Mouse (Mus musculus) neural tube, embryonic 13.5 days (tissue): ENCODE data around the gene Bsnd. TPM values are rescaled to one million over a fixed set of nuclear protein-coding genes. Genes with fewer than 3 reads are reported as not detected.

Experiments
- ATAC-seq: fragments of 200-750 bp; cut with Nextera tagmentation; 2 replicates; pipeline ENCODE4 v1.8.0; 2017; ENCODE audit warnings: low read depth, mild to moderate bottlenecking, moderate TSS enrichment, moderate library complexity
- H3K27ac ChIP-seq: fragments of 300-500 bp; sonication (generic); replicated peaks from 2 replicates; pipeline ENCODE4 v1.5.1; 2015; ENCODE audit warnings: moderate library complexity, mild to moderate bottlenecking, inconsistent platforms
- H3K27me3 ChIP-seq: fragments of 300-500 bp; sonication (generic); 2 replicates; pipeline ENCODE4 v1.6.1; 2015; ENCODE audit warnings: mild to moderate bottlenecking, inconsistent platforms
- H3K36me3 ChIP-seq: fragments of 300-500 bp; sonication (generic); 2 replicates; pipeline ENCODE4 v1.6.1; 2015; ENCODE audit warnings: mild to moderate bottlenecking, inconsistent platforms
- H3K4me1 ChIP-seq: fragments of 300-500 bp; sonication (generic); replicated peaks from 2 replicates; pipeline ENCODE4 v1.6.1; 2015; ENCODE audit warnings: inconsistent platforms
- H3K4me2 ChIP-seq: fragments of 300-500 bp; sonication (generic); 2 replicates; pipeline ENCODE4 v1.6.1; 2015; ENCODE audit warnings: inconsistent platforms, mild to moderate bottlenecking, moderate library complexity
- H3K4me3 ChIP-seq: fragments of 300-500 bp; sonication (generic); 2 replicates; pipeline ENCODE4 v1.5.1; 2015; ENCODE audit warnings: mild to moderate bottlenecking, inconsistent platforms
- H3K9ac ChIP-seq: fragments of 300-500 bp; sonication (generic); 2 replicates; pipeline ENCODE4 v1.6.1; 2015; ENCODE audit warnings: moderate library complexity, mild to moderate bottlenecking, inconsistent platforms
- H3K9me3 ChIP-seq: fragments of 300-500 bp; sonication (generic); 2 replicates; pipeline ENCODE4 v1.6.1; 2016; ENCODE audit warnings: inconsistent platforms
- WGBS: fragments of 180-500 bp; shearing (Covaris S2); methylation state at CpG from one replicate; pipeline ENCODE4 v1.1.7; 2015; 5-methylcytosine and 5-hydroxymethylcytosine counted together
- polyA plus RNA-seq: library from polyadenylated mRNA; unstranded; fragments of >200 nt; fragmentation: Nextera tagmentation; extraction: Ambion mirVana; gene quantifications from 2 replicates; pipeline ENCODE4 v1.2.1, GENCODE M21; 2015

Bsnd gene
- polyA plus RNA-seq, 1 experiment from 2014 or later: not detected

GRCm38 (mm10) chr4:106509888-106510287 is 17.8 kb upstream of the Bsnd start:
- no peak overlapping the region for H3K4me3 ChIP-seq
- no peaks in the 10 kb centered on the region for H3K36me3 ChIP-seq
- H3K27ac ChIP-seq: no peak overlapping the region
- no peak overlapping the region for H3K9ac ChIP-seq
- no peaks in the 10 kb centered on the region for H3K9me3 ChIP-seq
- H3K4me2 ChIP-seq: no peak overlapping the region
- 69% methylated on average over 4 of the region's 4 CpGs for WGBS
- H3K27me3 ChIP-seq: no peaks in the 10 kb centered on the region
- no peaks in the 10 kb centered on the region for H3K4me1 ChIP-seq
- ATAC-seq: no peak

GRCm38 (mm10) chr4:106505453-106506058 is 13.5 kb upstream of the Bsnd start:
- no peak overlapping the region for H3K27ac ChIP-seq
- 78% methylated on average over 14 of the region's 14 CpGs for WGBS
- ATAC-seq: no peak

GRCm38 (mm10) chr4:106503578-106503977 is 11.5 kb upstream of the Bsnd start:
- Histone ChIP-seq H3K4me3 (no peak overlapping the region), H3K27me3 (no peaks in the 10 kb centered on the region), H3K4me1 (peaks cover 9% of the 10 kb centered on the region), H3K9ac (no peak overlapping the region), H3K9me3 (no peaks in the 10 kb centered on the region), H3K36me3 (no peaks in the 10 kb centered on the region), H3K4me2 (no peak overlapping the region), H3K27ac (no peak overlapping the region)
- 92% methylated on average over 3 of the region's 3 CpGs for WGBS
- no peak for ATAC-seq

More at GRCm38 (mm10) chr4:106505453-106506058, 13.5 kb upstream of the Bsnd start:
- no peaks in the 10 kb centered on the region for H3K4me1 ChIP-seq
- no peaks in the 10 kb centered on the region for H3K9me3 ChIP-seq
- no peaks in the 10 kb centered on the region for H3K36me3 ChIP-seq
- no peak overlapping the region for H3K4me2 ChIP-seq
- H3K9ac ChIP-seq: no peak overlapping the region
- H3K4me3 ChIP-seq: no peak overlapping the region
- no peaks in the 10 kb centered on the region for H3K27me3 ChIP-seq

- Histone ChIP-seq H3K27me3 (no peaks in the 10 kb centered on the region), H3K9me3 (no peaks in the 10 kb centered on the region), H3K9ac (no peak overlapping the region), H3K4me1 (peaks cover 17% of the 10 kb centered on the region), H3K36me3 (no peaks in the 10 kb centered on the region), H3K27ac (no peak overlapping the region), H3K4me2 (no peak overlapping the region), H3K4me3 (no peak overlapping the region)
- 88% methylated on average over 10 of the region's 10 CpGs for WGBS
- ATAC-seq: no peak
Measured at GRCm38 (mm10) chr4:106500066-106500465, 8.0 kb upstream of the Bsnd start.

GRCm38 (mm10) chr4:106498471-106498844 is 6.4 kb upstream of the Bsnd start:
- Histone ChIP-seq H3K4me3 (no peak overlapping the region), H3K4me1 (peaks cover 17% of the 10 kb centered on the region), H3K9ac (no peak overlapping the region), H3K27me3 (no peaks in the 10 kb centered on the region), H3K36me3 (no peaks in the 10 kb centered on the region), H3K27ac (no peak overlapping the region), H3K9me3 (no peaks in the 10 kb centered on the region), H3K4me2 (no peak overlapping the region)
- peak; percentile 34; the same call in 1 of the 2 replicates for ATAC-seq
- WGBS: 34% methylated on average over 3 of the region's 3 CpGs

GRCm38 (mm10) chr4:106497776-106498470 is 5.8 kb upstream of the Bsnd start:
- no peaks in the 10 kb centered on the region for H3K27me3 ChIP-seq
- peak; percentile 51; the same call in 1 of the 2 replicates for ATAC-seq
- no peak overlapping the region for H3K27ac ChIP-seq
- no peak overlapping the region for H3K4me2 ChIP-seq
- H3K9ac ChIP-seq: no peak overlapping the region
- H3K4me3 ChIP-seq: no peak overlapping the region
- H3K9me3 ChIP-seq: no peaks in the 10 kb centered on the region
- peaks cover 17% of the 10 kb centered on the region for H3K4me1 ChIP-seq
- 59% methylated on average over 8 of the region's 8 CpGs for WGBS
- no peaks in the 10 kb centered on the region for H3K36me3 ChIP-seq

GRCm38 (mm10) chr4:106496833-106497232 is 4.8 kb upstream of the Bsnd start:
- Histone ChIP-seq H3K27ac (no peak overlapping the region), H3K9ac (no peak overlapping the region), H3K9me3 (no peaks in the 10 kb centered on the region), H3K4me1 (peaks cover 17% of the 10 kb centered on the region), H3K4me3 (no peak overlapping the region), H3K27me3 (no peaks in the 10 kb centered on the region), H3K4me2 (no peak overlapping the region), H3K36me3 (no peaks in the 10 kb centered on the region)
- ATAC-seq: no peak
- WGBS: 58% methylated on average over 6 of the region's 6 CpGs

- Histone ChIP-seq H3K36me3 (no peaks in the 10 kb centered on the region), H3K27me3 (no peaks in the 10 kb centered on the region), H3K4me3 (no peak overlapping the region), H3K4me2 (no peak overlapping the region), H3K27ac (no peak overlapping the region), H3K9me3 (no peaks in the 10 kb centered on the region), H3K4me1 (peaks cover 9% of the 10 kb centered on the region), H3K9ac (no peak overlapping the region)
- ATAC-seq: no peak
- 77% methylated on average over 2 of the region's 2 CpGs for WGBS
Measured at GRCm38 (mm10) chr4:106493639-106494038, 1.6 kb upstream of the Bsnd start.

- 63% methylated on average over 4 of the region's 4 CpGs for WGBS
- H3K9ac ChIP-seq: no peak overlapping the region
- H3K27ac ChIP-seq: no peak overlapping the region
- H3K36me3 ChIP-seq: no peaks in the 10 kb centered on the region
- no peaks in the 10 kb centered on the region for H3K9me3 ChIP-seq
- H3K4me1 ChIP-seq: no peaks in the 10 kb centered on the region
- H3K27me3 ChIP-seq: no peaks in the 10 kb centered on the region
- no peak for ATAC-seq
- no peak overlapping the region for H3K4me3 ChIP-seq
- H3K4me2 ChIP-seq: no peak overlapping the region
Measured at GRCm38 (mm10) chr4:106490620-106491019, 1.5 kb downstream of the Bsnd start.

GRCm38 (mm10) chr4:106483831-106484230 is 8.3 kb downstream of the Bsnd start:
- Histone ChIP-seq H3K27ac (no peak overlapping the region), H3K27me3 (no peaks in the 10 kb centered on the region), H3K4me2 (no peak overlapping the region), H3K9ac (no peak overlapping the region), H3K9me3 (no peaks in the 10 kb centered on the region), H3K4me3 (no peak overlapping the region), H3K36me3 (no peaks in the 10 kb centered on the region), H3K4me1 (peaks cover 11% of the 10 kb centered on the region; the same call in 1 of the 2 replicates)
- WGBS: 86% methylated on average over 1 of the region's 1 CpGs
- ATAC-seq: no peak

GRCm38 (mm10) chr4:106483215-106483727 is 8.8 kb downstream of the Bsnd start:
- Histone ChIP-seq H3K27me3 (no peaks in the 10 kb centered on the region), H3K9ac (no peak overlapping the region), H3K4me3 (no peak overlapping the region), H3K36me3 (no peaks in the 10 kb centered on the region), H3K27ac (no peak overlapping the region), H3K4me2 (no peak overlapping the region), H3K4me1 (peaks cover 11% of the 10 kb centered on the region; the same call in 1 of the 2 replicates), H3K9me3 (no peaks in the 10 kb centered on the region)
- ATAC-seq: no peak
- 42% methylated on average over 7 of the region's 7 CpGs for WGBS

- no peak overlapping the region for H3K4me3 ChIP-seq
- no peak overlapping the region for H3K9ac ChIP-seq
- no peak overlapping the region for H3K4me2 ChIP-seq
- no peak for ATAC-seq
- H3K9me3 ChIP-seq: no peaks in the 10 kb centered on the region
- H3K4me1 ChIP-seq: peaks cover 11% of the 10 kb centered on the region; the same call in 1 of the 2 replicates
- H3K36me3 ChIP-seq: no peaks in the 10 kb centered on the region
- WGBS: 68% methylated on average over 3 of the region's 3 CpGs
- H3K27me3 ChIP-seq: no peaks in the 10 kb centered on the region
- no peak overlapping the region for H3K27ac ChIP-seq
Measured at GRCm38 (mm10) chr4:106480545-106480944, 11.5 kb downstream of the Bsnd start.
